Mouse (Mus musculus) CH12.LX (cell line): ENCODE results near the gene AK157302. TPM values are rescaled to one million over a fixed set of nuclear protein-coding genes. Genes with fewer than 3 reads are reported as not detected.

Source experiments
- DNase-seq: peaks from one replicate; pipeline ENCODE4 v3.0.0-alpha.2; 2013; ENCODE audit errors: extremely low read depth
- H3K27ac ChIP-seq: 2 replicates; pipeline ENCODE4 v1.5.1; 2012; ENCODE audit warnings: low read depth, mild to moderate bottlenecking, control low read depth, moderate library complexity; ENCODE audit not compliant: insufficient read depth
- H3K27me3 ChIP-seq: replicated peaks from 2 replicates; pipeline ENCODE3; 2012; ENCODE audit warnings: inconsistent platforms
- H3K36me3 ChIP-seq, 2 experiments: replicated peaks in 1 of 2; 2 replicates each; pipeline versions ENCODE3 to v1.6.1; 2012; ENCODE audit warnings: inconsistent platforms in 1 of 2, low read length in 1 of 2, mild to moderate bottlenecking in 1 of 2, mixed read lengths in 1 of 2, moderate library complexity in 1 of 2; ENCODE audit not compliant: control insufficient read depth in 1 of 2, insufficient read depth in 1 of 2
- H3K4me1 ChIP-seq, 2 experiments: 2 replicates each; pipeline ENCODE4 v1.6.1; 2012; ENCODE audit warnings: inconsistent platforms in 1 of 2, moderate library complexity in 1 of 2; ENCODE audit not compliant: insufficient read depth in 2 of 2, control insufficient read depth in 1 of 2
- H3K4me2 ChIP-seq: 2 replicates; pipeline ENCODE4 v1.6.1; 2012; ENCODE audit warnings: low read depth, mild to moderate bottlenecking, control low read depth; ENCODE audit not compliant: poor library complexity, insufficient read depth, severe bottlenecking
- H3K4me3 ChIP-seq, 3 experiments: fragments of 150-350 bp in 1 of 3; sonication (generic) in 1 of 3; replicated peaks in 1 of 3; 2 replicates each; pipeline versions ENCODE3 to v1.5.1; 2011 to 2012; ENCODE audit warnings: low read depth in 2 of 3, low read length in 2 of 3, mild to moderate bottlenecking in 2 of 3, moderate library complexity in 2 of 3, control low read depth in 1 of 3, improper control_type of control experiment in 1 of 3, inconsistent platforms in 1 of 3, mixed read lengths in 1 of 3; ENCODE audit not compliant: poor library complexity in 1 of 3
- H3K79me2 ChIP-seq: replicated peaks from 2 replicates; pipeline ENCODE4 v1.6.1; 2012; ENCODE audit warnings: mild to moderate bottlenecking, moderate library complexity; ENCODE audit not compliant: control insufficient read depth, poor library complexity, insufficient read depth, severe bottlenecking; ENCODE audit errors: extremely low read depth
- H3K9ac ChIP-seq: 2 replicates; pipeline ENCODE4 v1.6.1; 2012; ENCODE audit warnings: low read depth, mild to moderate bottlenecking, control low read depth, moderate library complexity; ENCODE audit not compliant: insufficient read depth
- H3K9me3 ChIP-seq: replicated peaks from 2 replicates; pipeline ENCODE3; 2012; ENCODE audit warnings: low read length, inconsistent platforms, mixed read lengths
- BHLHE40 ChIP-seq: IDR thresholded peaks from 2 replicates; pipeline ENCODE4 v1.6.1; 2011; ENCODE audit warnings: mild to moderate bottlenecking, low read depth, low read length, improper control_type of control experiment
- CHD1 ChIP-seq: IDR thresholded peaks from 2 replicates; pipeline ENCODE4 v1.6.1; 2012; ENCODE audit warnings: low read depth, low read length, improper control_type of control experiment, inconsistent platforms
- CHD2 ChIP-seq: IDR thresholded peaks from 2 replicates; pipeline ENCODE4 v1.6.1; 2011; ENCODE audit warnings: low read length, improper control_type of control experiment
- CTCF ChIP-seq, 2 experiments: IDR thresholded peaks in 1 of 2; conservative IDR thresholded peaks in 1 of 2; 2 replicates each; pipeline ENCODE4 v1.5.1; 2011 to 2012; ENCODE audit warnings: low read depth in 2 of 2, low read length in 2 of 2, improper control_type of control experiment in 1 of 2, inconsistent platforms in 1 of 2, mild to moderate bottlenecking in 1 of 2, moderate library complexity in 1 of 2
- E2F4 ChIP-seq: IDR thresholded peaks from 2 replicates; pipeline ENCODE4 v1.6.1; 2011; ENCODE audit warnings: low read depth, low read length, improper control_type of control experiment; ENCODE audit not compliant: insufficient replicate concordance
- ELF1 ChIP-seq: IDR thresholded peaks from 2 replicates; pipeline ENCODE4 v1.6.1; 2014; ENCODE audit warnings: low read depth, mild to moderate bottlenecking, inconsistent platforms, low read length, improper control_type of control experiment
- EP300 ChIP-seq: IDR thresholded peaks from 2 replicates; pipeline ENCODE4 v1.6.1; 2011; ENCODE audit warnings: low read length, improper control_type of control experiment
- ETS1 ChIP-seq: conservative IDR thresholded peaks from 2 replicates; pipeline ENCODE4 v1.6.1; 2012; ENCODE audit warnings: low read depth, mild to moderate bottlenecking, inconsistent platforms, low read length, improper control_type of control experiment, moderate library complexity
- GABPA ChIP-seq: IDR thresholded peaks from 2 replicates; pipeline ENCODE4 v1.6.1; 2012; ENCODE audit warnings: low read depth, low read length, improper control_type of control experiment, inconsistent platforms; ENCODE audit not compliant: insufficient replicate concordance
- HCFC1 ChIP-seq: IDR thresholded peaks from 2 replicates; pipeline ENCODE4 v1.6.1; 2012; ENCODE audit warnings: low read depth, mild to moderate bottlenecking, inconsistent platforms, low read length, improper control_type of control experiment
- IRF4 ChIP-seq: IDR thresholded peaks from 2 replicates; pipeline ENCODE4 v1.6.1; 2014; ENCODE audit warnings: low read depth, mild to moderate bottlenecking, inconsistent platforms, low read length, improper control_type of control experiment
- JUN ChIP-seq: IDR thresholded peaks from 2 replicates; pipeline ENCODE4 v1.6.1; 2011; ENCODE audit warnings: low read depth, mild to moderate bottlenecking, low read length, improper control_type of control experiment, moderate library complexity; ENCODE audit not compliant: insufficient read depth
- JUND ChIP-seq: conservative IDR thresholded peaks from 2 replicates; pipeline ENCODE4 v1.6.1; 2011; ENCODE audit warnings: low read depth, low read length, improper control_type of control experiment
- KAT2A ChIP-seq: IDR thresholded peaks from 2 replicates; pipeline ENCODE4 v1.6.1; 2012; ENCODE audit warnings: low read length, improper control_type of control experiment, inconsistent platforms; ENCODE audit not compliant: insufficient replicate concordance
- MAFK ChIP-seq: IDR thresholded peaks from 2 replicates; pipeline ENCODE4 v1.6.1; 2011; ENCODE audit warnings: low read length, improper control_type of control experiment; ENCODE audit not compliant: insufficient replicate concordance
- MAX ChIP-seq: IDR thresholded peaks from 2 replicates; pipeline ENCODE4 v1.6.1; 2011; ENCODE audit warnings: low read length, improper control_type of control experiment
- MAZ ChIP-seq: IDR thresholded peaks from 2 replicates; pipeline ENCODE4 v1.6.1; 2012; ENCODE audit warnings: low read depth, mild to moderate bottlenecking, inconsistent platforms, low read length, improper control_type of control experiment, moderate library complexity
- MEF2A ChIP-seq: IDR thresholded peaks from 2 replicates; pipeline ENCODE4 v1.6.1; 2014; ENCODE audit warnings: low read depth, mild to moderate bottlenecking, inconsistent platforms, low read length, improper control_type of control experiment, borderline replicate concordance
- MXI1 ChIP-seq: IDR thresholded peaks from 2 replicates; pipeline ENCODE4 v1.6.1; 2011; ENCODE audit warnings: mild to moderate bottlenecking, low read depth, low read length, improper control_type of control experiment
- MYC ChIP-seq: IDR thresholded peaks from 2 replicates; pipeline ENCODE4 v1.6.1; 2011; ENCODE audit warnings: low read depth, mild to moderate bottlenecking, improper control_type of control experiment, low read length
- NELFE ChIP-seq: IDR thresholded peaks from 2 replicates; pipeline ENCODE4 v1.6.1; 2011; ENCODE audit warnings: low read depth, low read length, improper control_type of control experiment
- NRF1 ChIP-seq: IDR thresholded peaks from 2 replicates; pipeline ENCODE4 v1.6.1; 2014; ENCODE audit warnings: low read depth, mild to moderate bottlenecking, inconsistent platforms, low read length, improper control_type of control experiment, moderate library complexity
- PAX5 ChIP-seq: IDR thresholded peaks from 2 replicates; pipeline ENCODE4 v1.6.1; 2012; ENCODE audit warnings: low read length, inconsistent platforms, mixed read lengths
- POLR2A ChIP-seq: IDR thresholded peaks from 2 replicates; pipeline ENCODE4 v1.6.1; 2011; ENCODE audit warnings: low read depth, mild to moderate bottlenecking, improper control_type of control experiment, low read length
- POLR2AphosphoS2 ChIP-seq: IDR thresholded peaks from 2 replicates; pipeline ENCODE4 v1.6.1; 2011; ENCODE audit warnings: low read depth, low read length, improper control_type of control experiment
- RAD21 ChIP-seq: IDR thresholded peaks from 2 replicates; pipeline ENCODE4 v1.6.1; 2011; ENCODE audit warnings: low read depth, mild to moderate bottlenecking, low read length, improper control_type of control experiment, moderate library complexity
- RCOR1 ChIP-seq: conservative IDR thresholded peaks from 2 replicates; pipeline ENCODE4 v1.6.1; 2012; ENCODE audit warnings: low read depth, mild to moderate bottlenecking, inconsistent platforms, low read length, improper control_type of control experiment
- SIN3A ChIP-seq: IDR thresholded peaks from 2 replicates; pipeline ENCODE4 v1.6.1; 2012; ENCODE audit warnings: low read length, improper control_type of control experiment, inconsistent platforms
- SMC3 ChIP-seq: IDR thresholded peaks from 2 replicates; pipeline ENCODE4 v1.6.1; 2011; ENCODE audit warnings: low read depth, low read length, improper control_type of control experiment
- TBP ChIP-seq: conservative IDR thresholded peaks from 2 replicates; pipeline ENCODE4 v1.6.1; 2011; ENCODE audit warnings: low read depth, low read length, improper control_type of control experiment
- TCF12 ChIP-seq: IDR thresholded peaks from 2 replicates; pipeline ENCODE4 v1.6.1; 2014; ENCODE audit warnings: low read depth, mild to moderate bottlenecking, inconsistent platforms, low read length, improper control_type of control experiment
- UBTF ChIP-seq: IDR thresholded peaks from 2 replicates; pipeline ENCODE4 v1.6.1; 2012; ENCODE audit warnings: low read depth, mild to moderate bottlenecking, inconsistent platforms, low read length, improper control_type of control experiment, moderate library complexity
- USF1 ChIP-seq: IDR thresholded peaks from 2 replicates; pipeline ENCODE4 v1.6.1; 2014; ENCODE audit warnings: low read depth, mild to moderate bottlenecking, inconsistent platforms, low read length, improper control_type of control experiment
- USF2 ChIP-seq: conservative IDR thresholded peaks from 2 replicates; pipeline ENCODE4 v1.6.1; 2011; ENCODE audit warnings: low read depth, low read length, improper control_type of control experiment
- ZC3H11A ChIP-seq: IDR thresholded peaks from 2 replicates; pipeline ENCODE4 v1.6.1; 2012; ENCODE audit warnings: low read depth, mild to moderate bottlenecking, inconsistent platforms, low read length, improper control_type of control experiment
- ZKSCAN1 ChIP-seq: IDR thresholded peaks from 2 replicates; pipeline ENCODE4 v1.6.1; 2012; ENCODE audit warnings: low read depth, inconsistent platforms, low read length, improper control_type of control experiment, borderline replicate concordance
- ZMIZ1 ChIP-seq: IDR thresholded peaks from 2 replicates; pipeline ENCODE4 v1.6.1; 2012; ENCODE audit warnings: low read depth, mild to moderate bottlenecking, inconsistent platforms, low read length, improper control_type of control experiment
- ZNF384 ChIP-seq: IDR thresholded peaks from 2 replicates; pipeline ENCODE4 v1.6.1; 2012; ENCODE audit warnings: low read depth, low read length, improper control_type of control experiment, inconsistent platforms
- dilution Hi-C: fragments of 300-500 bp; cut with MboI; formaldehyde crosslinking; loops from 2 replicates; pipeline ENCODE4 v1.14.3; 2020; ENCODE audit warnings: low sequenced_read_pairs; ENCODE audit not compliant: extremely low pct_unique_long_range_greater_than_20kb, extremely low pct_ligation_motif_present
- in situ Hi-C: fragments of 300-500 bp; cut with MboI; formaldehyde crosslinking; loops from 3 replicates; pipeline ENCODE4 v1.14.3; 2019; ENCODE audit warnings: low sequenced_read_pairs, low pct_ligation_motif_present, low pct_unique_long_range_greater_than_20kb, mixed read lengths
- polyA plus RNA-seq: library from polyadenylated mRNA; unstranded; fragments of >175 nt; gene quantifications from 2 replicates; pipeline ENCODE4 v1.2.1, GENCODE M21; 2012; ENCODE audit warnings: low read depth; ENCODE audit not compliant: insufficient read length
- total RNA-seq, 2 experiments: library from RNA; depleted of rRNA; stranded (reverse); fragments of 300-350 nt in 1 of 2; fragments of >200 nt in 1 of 2; gene quantifications; 2 replicates each; pipeline ENCODE4 v1.2.3; 2012 to 2014

The AK157302 gene
- total and polyA plus RNA-seq, 3 experiments = 0.17 to 0.47 TPM; not detected in 1

DNA sequence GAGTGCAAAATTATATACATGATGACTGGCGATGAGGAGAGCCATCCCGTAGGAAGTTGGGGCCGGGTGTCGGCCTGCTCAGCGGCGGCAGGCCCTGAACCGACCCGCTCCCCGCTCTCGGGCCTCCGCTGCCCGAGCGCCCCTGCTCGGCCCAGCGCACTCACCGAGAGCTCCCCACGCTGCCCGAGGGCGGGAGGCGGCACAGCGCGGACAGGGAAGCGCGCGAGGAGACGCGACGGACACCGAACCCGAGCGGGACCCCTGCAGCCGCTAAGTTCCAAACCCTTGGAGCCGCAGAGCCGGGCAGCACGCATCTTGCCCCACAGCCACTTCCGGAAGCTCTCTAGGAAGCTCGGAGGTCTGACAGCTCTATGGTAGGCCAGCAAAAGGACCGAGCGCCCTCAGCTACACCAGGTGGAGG lies 35.8 kb downstream of the AK157302 start, which contains the start of gene Zkscan8:
Gene Zkscan8, minus strand, starts transcription at position 340 of the 421 bp plus-strand sequence.
- H3K9ac ChIP-seq = peak within 1 kb of the TSS; percentile 83
- peak within 1 kb of the TSS; percentile 36 for H3K27ac ChIP-seq
- peak within 1 kb of the TSS; percentile 75 to 81 (median 77) for H3K4me3 ChIP-seq
- peaks cover 11% of the 10 kb centered on the region; the same call in 1 of the 2 replicates for H3K79me2 ChIP-seq
- peaks cover 0 to 15% of the 10 kb centered on the region in 2 experiments; a peak in 2 of 4 replicates for H3K4me1 ChIP-seq
- peaks cover 9 to 16% of the 10 kb centered on the region in 2 experiments for H3K36me3 ChIP-seq
- DNase-seq = peak; percentile 89
- no peaks in the 10 kb centered on the region for H3K9me3 ChIP-seq
- TF ChIP-seq HCFC1 (peak; percentile 84), CHD2 (no peak), ETS1 (no peak), MAX (peak; percentile 69; the same call in 1 of the 2 replicates), JUN (no peak), GABPA (peak; percentile 58), BHLHE40 (0 out of 2 replicates have a peak, but pooled peaks have one; percentile 18), MYC (peak; percentile 29; the same call in 1 of the 2 replicates), JUND (no peak), SIN3A (peak; percentile 63; the same call in 1 of the 2 replicates), MAFK (no peak), KAT2A (0 out of 2 replicates have a peak, but pooled peaks have one; percentile 63), MAZ (no peak), RAD21 (peak; percentile 11), NELFE (peak; percentile 85), EP300 (no peak), CTCF (conservative IDR thresholded peaks at IDR 0.05 in 1 of 2, IDR thresholded peaks at IDR 0.05 in 1 of 2; ENCODE audit: low read depth in 2 of 2, low read length in 2 of 2) (peak in 1 of 2 experiments; percentile 26; a peak in 1 of 4 replicates), TCF12 (peak; percentile 85), MXI1 (peak; percentile 81), USF1 (no peak), CHD1 (no peak), RCOR1 (no peak), ELF1 (peak; percentile 88), ZMIZ1 (peak; percentile 73; the same call in 1 of the 2 replicates), ZNF384 (no peak), POLR2AphosphoS2 (no peak), MEF2A (peak; percentile 32; the same call in 1 of the 2 replicates), SMC3 (peak; percentile 12; the same call in 1 of the 2 replicates), PAX5 (no peak), ZC3H11A (no peak), USF2 (no peak), E2F4 (no peak), UBTF (peak; percentile 65; the same call in 1 of the 2 replicates), ZKSCAN1 (no peak), POLR2A (peak; percentile 90), TBP (0 out of 2 replicates have a peak, but pooled peaks have one; percentile 42), NRF1 (no peak; the same call in none of the 2 replicates), IRF4 (peak; percentile 40; the same call in 1 of the 2 replicates)
- H3K4me2 ChIP-seq = peak within 1 kb of the TSS; percentile 82
- in situ Hi-C loops (no loop called here), dilution Hi-C loops (no loop called here)
- no peaks in the 10 kb centered on the region for H3K27me3 ChIP-seq
